Mouse (Mus musculus) adrenal gland, adult 2 months (tissue): ENCODE data around the gene Ipmk. TPM values are rescaled to one million over a fixed set of nuclear protein-coding genes. Genes with fewer than 3 reads are reported as not detected.

ENCODE experiments used
- polyA plus RNA-seq: library from polyadenylated mRNA; depleted of rRNA; stranded (reverse); fragments of >200 nt; gene quantifications from 2 replicates; pipeline ENCODE4 v1.2.3, GENCODE M21; 2012; rRNA removed
- total RNA-seq, 2 experiments: library from RNA; stranded (reverse); gene quantifications; 2 replicates each; pipeline ENCODE4 v1.2.3; 2021

Ipmk gene
- total and polyA plus RNA-seq, 3 experiments = 3.7 to 17.6 (median 13.8) TPM

Other genes starting within 250 kb of the Ipmk start
- gene Bicc1, start 188.1 kb upstream of the Ipmk start, total RNA-seq = 10 to 100 TPM; 12.8 to 20.3 TPM
- 5.3 and 5.5 TPM in 2 replicates for gene Bicc1, start 188.1 kb upstream of the Ipmk start, polyA plus RNA-seq
- gene Tfam, start 109.5 kb upstream of the Ipmk start, total RNA-seq = 10 to 100 TPM; 54.0 to 54.2 TPM
- 6.9 and 7.2 TPM in 2 replicates for gene Tfam, start 109.5 kb upstream of the Ipmk start, polyA plus RNA-seq
- gene Ube2d1, start 62.5 kb upstream of the Ipmk start, total RNA-seq = 10 to 100 TPM; 19.3 to 21.5 TPM
- gene Ube2d1, start 62.5 kb upstream of the Ipmk start, polyA plus RNA-seq = 14.4 and 20.5 TPM in 2 replicates
- 100 to 1,000 TPM in 1 of 2 experiments, 10 to 100 TPM in 1; 86.9 to 105 TPM for gene Cisd1, start 2.8 kb upstream of the Ipmk start, total RNA-seq
- 155 and 161 TPM in 2 replicates for gene Cisd1, start 2.8 kb upstream of the Ipmk start, polyA plus RNA-seq